Mouse (Mus musculus) heart, postnatal 25 days (tissue): ENCODE measurements around the gene Banf1. TPM values are rescaled to one million over a fixed set of nuclear protein-coding genes. Genes with fewer than 3 reads are reported as not detected.

ENCODE experiments used
- DNase-seq: peaks from one replicate; pipeline ENCODE4 v3.0.0; 2022; ENCODE audit warnings: low spot score
- intact Hi-C: fragments of 180-260 bp; cut with DNase I; formaldehyde crosslinking; loops from one replicate; pipeline ENCODE4 v1.15.1; 2025
- total RNA-seq, 2 experiments: library from RNA; stranded (reverse); gene quantifications; 2 replicates each; pipeline ENCODE4 v1.2.3; 2021

The Banf1 gene
- total RNA-seq, 2 experiments from 2014 or later = 122 to 132 TPM

DNA sequence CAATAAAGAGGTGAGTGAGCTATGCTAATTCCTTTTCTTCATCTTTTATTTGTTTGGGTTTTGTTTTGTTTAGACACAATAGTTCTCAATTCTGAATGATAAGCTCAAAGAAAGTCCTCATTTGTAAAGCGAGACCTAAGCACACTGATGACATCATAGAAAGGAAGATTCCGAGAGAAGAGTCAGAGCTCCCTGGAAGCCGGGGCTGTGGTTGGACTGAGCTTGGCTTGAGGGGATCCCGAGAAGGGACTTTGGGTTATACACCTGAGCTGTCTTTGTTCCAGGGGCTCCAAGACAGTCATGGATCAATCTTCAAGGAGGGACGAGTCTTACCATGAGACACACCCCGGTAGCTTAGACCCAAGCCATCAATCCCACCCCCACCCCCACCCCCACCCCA, 31.5 kb downstream of the Banf1 start, which contains the start of gene Catsper1:
Gene Catsper1 (plus strand): TSS at position 301 of the 400 bp plus-strand sequence.
- intact Hi-C loops = no loop called here
- DNase-seq = no peak

DNA sequence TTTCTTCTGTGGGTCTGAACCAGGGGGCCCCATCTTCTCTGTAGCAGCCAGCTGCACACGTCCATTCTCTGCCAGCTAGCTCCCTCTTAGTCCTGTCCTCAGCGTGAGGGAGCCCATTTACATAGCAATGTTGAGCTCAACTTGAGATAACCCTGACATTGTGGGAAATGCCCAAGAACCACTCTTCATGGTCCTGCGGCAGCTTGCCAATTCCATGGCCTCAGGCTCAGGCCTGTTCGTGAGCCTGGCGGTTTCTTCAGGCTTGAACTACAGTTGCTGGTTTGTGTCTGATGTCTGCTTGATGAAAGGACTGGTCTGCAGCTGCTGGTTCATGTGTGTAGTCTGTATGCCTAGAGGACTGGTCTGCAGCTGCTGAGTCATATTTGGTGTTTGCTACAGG, 32.2 kb downstream of the Banf1 start:
- intact Hi-C loops = no loop called here
- no peak for DNase-seq

DNA sequence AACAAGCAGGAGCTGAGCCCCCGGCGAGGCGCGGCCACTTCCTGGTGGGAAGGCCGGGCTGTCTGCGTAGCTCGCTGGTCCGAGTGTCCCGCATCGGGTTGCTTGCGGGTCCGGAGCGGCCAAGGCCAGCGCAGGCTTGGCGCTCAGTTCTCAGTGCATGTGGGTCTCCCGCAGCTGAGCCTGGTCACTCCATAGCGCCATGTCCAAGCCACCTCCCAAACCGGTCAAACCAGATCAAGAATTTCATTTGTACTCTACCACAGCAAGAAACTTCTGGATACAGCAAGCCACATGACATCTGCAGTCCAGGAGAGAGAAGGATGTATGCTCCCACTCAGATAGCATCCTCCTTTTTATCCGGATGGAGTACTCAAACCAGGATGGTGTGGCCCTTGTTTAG, 39.0 kb downstream of the Banf1 start:
- DNase-seq = no peak
- intact Hi-C loops = no loop called here

DNA sequence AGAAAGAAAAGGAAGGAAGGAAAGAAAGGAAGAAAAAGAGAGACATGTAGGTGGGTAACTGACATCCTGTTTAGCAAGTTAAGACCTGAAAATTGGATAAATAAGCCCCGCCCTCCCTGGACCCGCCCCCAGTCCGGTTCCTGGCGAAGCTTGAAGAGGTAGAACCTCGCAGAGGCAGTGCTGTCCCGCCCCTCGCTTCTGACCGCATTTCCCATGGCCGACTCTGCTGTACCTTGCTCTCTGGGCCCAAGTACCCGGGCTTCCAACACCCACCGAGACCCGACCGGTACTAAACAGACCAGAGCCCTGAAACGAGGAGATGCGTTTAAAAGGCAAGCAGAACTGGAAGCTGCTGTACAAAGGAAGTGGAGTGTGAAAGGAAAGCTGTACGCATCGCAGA, 43.2 kb downstream of the Banf1 start:
- DNase-seq = no peak
- intact Hi-C loops = no loop called here

Other genes with a start within 250 kb of the Banf1 start
- 10 to 100 TPM; 47.1 to 53.0 TPM for gene Klc2, start 248.6 kb downstream of the Banf1 start, total RNA-seq
- 10 to 100 TPM; 21.1 TPM for gene Pacs1, start 94.0 kb downstream of the Banf1 start, total RNA-seq
- 100 to 1,000 TPM; 110 to 115 TPM for gene Sf3b2, start 71.7 kb downstream of the Banf1 start, total RNA-seq
- 10 to 100 TPM; 24.5 to 25.7 TPM for gene Gal3st3, start 68.8 kb downstream of the Banf1 start, total RNA-seq
- not detected for gene Catsper1, start 31.4 kb downstream of the Banf1 start, total RNA-seq
- gene Cst6, start 17.6 kb downstream of the Banf1 start, total RNA-seq = 1 to 10 TPM; 7.4 to 9.6 TPM
- gene Eif1ad, start 427 bp downstream of the Banf1 start, total RNA-seq = 10 to 100 TPM; 17.6 to 19.4 TPM
- gene Sart1, start 21.5 kb upstream of the Banf1 start, total RNA-seq = 10 to 100 TPM; 45.3 to 58.7 TPM
- under 1 TPM; 0.28 to 0.88 TPM for gene Tsga10ip, start 35.4 kb upstream of the Banf1 start, total RNA-seq
- 100 to 1,000 TPM; 289 to 292 TPM for gene Drap1, start 57.8 kb upstream of the Banf1 start, total RNA-seq
- 10 to 100 TPM; 34.9 to 36.2 TPM for gene AI837181, start 58.0 kb upstream of the Banf1 start, total RNA-seq
- not detected for gene Fosl1, start 80.4 kb upstream of the Banf1 start, total RNA-seq
- 10 to 100 TPM in 1 of 2 experiments, 1 to 10 TPM in 1; 7.8 to 11.9 TPM for gene Ccdc85b, start 90.7 kb upstream of the Banf1 start, total RNA-seq
- gene Fibp, start 93.4 kb upstream of the Banf1 start, total RNA-seq = 10 to 100 TPM; 45.5 to 51.0 TPM
- gene Ctsw, start 101.3 kb upstream of the Banf1 start, total RNA-seq = under 1 TPM in 1 of 2 experiments, not detected in 1; 0.45 TPM
- gene Efemp2, start 106.8 kb upstream of the Banf1 start, total RNA-seq = 10 to 100 TPM in 1 of 2 experiments, 1 to 10 TPM in 1; 9.9 to 10.3 TPM
- 10 to 100 TPM; 21.0 to 21.5 TPM for gene Mus81, start 121.2 kb upstream of the Banf1 start, total RNA-seq
- gene Cfl1, start 123.3 kb upstream of the Banf1 start, total RNA-seq = 100 to 1,000 TPM; 209 to 212 TPM
- gene 1700020D05Rik, start 136.6 kb upstream of the Banf1 start, total RNA-seq = 1 to 10 TPM in 1 of 2 experiments, under 1 TPM in 1; 0.78 to 1.0 TPM
- gene Snx32, start 143.4 kb upstream of the Banf1 start, total RNA-seq = 1 to 10 TPM; 6.2 to 8.1 TPM
- gene Ovol1, start 193.5 kb upstream of the Banf1 start, total RNA-seq = not detected
- 1 to 10 TPM; 3.0 to 3.2 TPM for gene Ap5b1, start 200.9 kb upstream of the Banf1 start, total RNA-seq
- gene Rnaseh2c, start 234.7 kb upstream of the Banf1 start, total RNA-seq = 10 to 100 TPM; 43.7 to 49.7 TPM
- gene Kat5, start 243.1 kb upstream of the Banf1 start, total RNA-seq = 10 to 100 TPM; 24.8 to 26.5 TPM